Mouse (Mus musculus) limb, embryonic 14.5 days (tissue): ENCODE data around the gene Ankfn1. TPM values are rescaled to one million over a fixed set of nuclear protein-coding genes. Genes with fewer than 3 reads are reported as not detected.
A peak's percentile ranks its signal among the peaks of the same experiment; 100 is the strongest.

ENCODE experiments used
- ATAC-seq: fragments of 200-750 bp; cut with Nextera tagmentation; 2 replicates; pipeline ENCODE4 v1.8.0; 2017; ENCODE audit warnings: low read depth, moderate number of reproducible peaks, moderate TSS enrichment; ENCODE audit not compliant: low FRiP score
- DNase-seq: peaks from one replicate; pipeline ENCODE4 v3.0.0-alpha.2; 2015; ENCODE audit warnings: low spot score
- H3K27ac ChIP-seq: fragments of 300-500 bp; sonication (generic); replicated peaks from 2 replicates; pipeline ENCODE4 v1.5.1; 2014; ENCODE audit warnings: low read depth, mild to moderate bottlenecking, low read length, moderate library complexity, mixed read lengths
- H3K27me3 ChIP-seq: fragments of 300-500 bp; sonication (generic); 2 replicates; pipeline ENCODE4 v1.6.1; 2014; ENCODE audit warnings: low read length, mixed read lengths; ENCODE audit not compliant: control insufficient read depth, insufficient read depth
- H3K36me3 ChIP-seq: fragments of 300-500 bp; sonication (generic); 2 replicates; pipeline ENCODE4 v1.6.1; 2014; ENCODE audit warnings: mild to moderate bottlenecking, low read length, moderate library complexity, mixed read lengths; ENCODE audit not compliant: control insufficient read depth, insufficient read depth
- H3K4me1 ChIP-seq: fragments of 300-500 bp; sonication (generic); 2 replicates; pipeline ENCODE4 v1.6.1; 2014; ENCODE audit warnings: antibody characterized with exemption, low read length, mixed read lengths; ENCODE audit not compliant: control insufficient read depth, insufficient read depth
- H3K4me2 ChIP-seq: fragments of 300-500 bp; sonication (generic); replicated peaks from 2 replicates; pipeline ENCODE4 v1.6.1; 2014; ENCODE audit warnings: low read depth, mild to moderate bottlenecking, low read length, moderate library complexity; ENCODE audit not compliant: severe bottlenecking
- H3K4me3 ChIP-seq: fragments of 300-500 bp; sonication (generic); replicated peaks from 2 replicates; pipeline ENCODE4 v1.5.1; 2014; ENCODE audit warnings: low read length
- H3K9ac ChIP-seq: fragments of 300-500 bp; sonication (generic); 2 replicates; pipeline ENCODE4 v1.6.1; 2014; ENCODE audit warnings: mild to moderate bottlenecking, low read depth, low read length, moderate library complexity; ENCODE audit not compliant: severe bottlenecking
- H3K9me3 ChIP-seq: fragments of 300-500 bp; sonication (generic); 2 replicates; pipeline ENCODE4 v1.6.1; 2016; ENCODE audit warnings: low read length; ENCODE audit not compliant: control insufficient read depth
- POLR2A ChIP-seq: fragments of 200-500 bp; IDR thresholded peaks from 2 replicates; pipeline ENCODE4 v1.8.0; 2012; ENCODE audit warnings: inconsistent platforms, mild to moderate bottlenecking, moderate library complexity, borderline replicate concordance; ENCODE audit not compliant: insufficient read depth, insufficient read length; ENCODE audit errors: extremely low read depth
- WGBS: fragments of 180-500 bp; shearing (Covaris S2); extraction: QIAGEN DNeasy Blood & Tissue Kit; methylation state at CpG from one replicate; pipeline ENCODE4 v1.1.7; 2014; 5-methylcytosine and 5-hydroxymethylcytosine counted together
- polyA plus RNA-seq, 2 experiments: library from polyadenylated mRNA; depleted of rRNA in 1 of 2; stranded (reverse) in 1 of 2; unstranded in 1 of 2; fragments of >200 nt; fragmentation: Nextera tagmentation in 1 of 2; extraction: Ambion mirVana in 1 of 2; gene quantifications; 2 replicates each; pipeline versions ENCODE4 v1.2.1 to v1.2.3; 2012 to 2014

The Ankfn1 gene
- polyA plus RNA-seq, 2 experiments: 0.36 to 0.61 TPM

GRCm38 (mm10) chr11:89448986-89449385 lies 328.5 kb downstream of the Ankfn1 start:
- no peak for TF ChIP-seq POLR2A
- no peak overlapping the region for H3K4me2 ChIP-seq
- H3K4me1 ChIP-seq: peaks cover 27% of the 10 kb centered on the region
- ATAC-seq: no peak
- no peak for DNase-seq
- H3K4me3 ChIP-seq: no peak overlapping the region
- no peaks in the 10 kb centered on the region for H3K36me3 ChIP-seq
- no peaks in the 10 kb centered on the region for H3K9me3 ChIP-seq
- H3K27ac ChIP-seq: no peak overlapping the region
- H3K9ac ChIP-seq: no peak overlapping the region
- H3K27me3 ChIP-seq: no peaks in the 10 kb centered on the region
- WGBS: 91% methylated on average over 6 of the region's 6 CpGs

DNA sequence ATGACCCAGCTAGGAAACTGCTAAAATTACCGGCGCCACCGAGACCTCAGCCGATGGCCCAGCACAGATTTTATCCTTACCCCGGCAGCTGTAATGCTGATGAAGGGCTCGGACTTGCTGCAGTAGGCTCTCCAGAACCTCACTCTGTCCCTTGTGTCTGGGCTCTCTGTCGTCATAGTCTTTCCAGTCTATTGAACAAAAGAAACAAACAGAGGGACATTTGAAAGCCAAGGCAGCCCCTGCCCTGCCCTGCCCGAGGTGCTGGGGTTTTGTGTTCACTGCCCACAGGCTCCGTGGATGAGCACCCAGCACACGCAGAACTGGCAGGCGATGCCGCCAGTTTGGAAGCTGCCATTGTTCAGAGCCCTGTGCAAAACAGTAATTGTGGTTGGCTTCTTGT lies 330.0 kb downstream of the Ankfn1 start:
- H3K4me1 ChIP-seq: peaks cover 24% of the 10 kb centered on the region
- H3K4me3 ChIP-seq: no peak overlapping the region
- H3K27me3 ChIP-seq: no peaks in the 10 kb centered on the region
- 75% methylated on average over 12 of the region's 12 CpGs for WGBS
- no peak for DNase-seq
- no peak overlapping the region for H3K4me2 ChIP-seq
- ATAC-seq: no peak
- H3K9ac ChIP-seq: no peak overlapping the region
- no peaks in the 10 kb centered on the region for H3K9me3 ChIP-seq
- no peak overlapping the region for H3K27ac ChIP-seq
- no peak for TF ChIP-seq POLR2A
- H3K36me3 ChIP-seq: no peaks in the 10 kb centered on the region

- Histone ChIP-seq H3K4me3 (no peak overlapping the region), H3K36me3 (no peaks in the 10 kb centered on the region), H3K27ac (no peak overlapping the region), H3K9ac (no peak overlapping the region), H3K4me1 (no peaks in the 10 kb centered on the region), H3K4me2 (no peak overlapping the region), H3K27me3 (no peaks in the 10 kb centered on the region), H3K9me3 (no peaks in the 10 kb centered on the region)
- DNase-seq (no peak), ATAC-seq (no peak)
- TF ChIP-seq POLR2A: no peak
- WGBS: 74% methylated on average over 6 of the region's 6 CpGs
Measured at GRCm38 (mm10) chr11:89440566-89440965, 336.9 kb downstream of the Ankfn1 start.

- Histone ChIP-seq H3K4me2 (no peak overlapping the region), H3K4me3 (no peak overlapping the region), H3K9me3 (no peaks in the 10 kb centered on the region), H3K27ac (no peak overlapping the region), H3K9ac (no peak overlapping the region), H3K27me3 (no peaks in the 10 kb centered on the region; the same call in 1 of the 2 replicates), H3K4me1 (peaks cover 27% of the 10 kb centered on the region), H3K36me3 (no peaks in the 10 kb centered on the region)
- no peak for DNase-seq
- TF ChIP-seq POLR2A: no peak
- WGBS: 49% methylated on average over 3 of the region's 3 CpGs
- no peak for ATAC-seq
Measured at GRCm38 (mm10) chr11:89424358-89424757, 353.1 kb downstream of the Ankfn1 start.

GRCm38 (mm10) chr11:89422637-89423036 lies 354.8 kb downstream of the Ankfn1 start:
- DNase-seq (peak; percentile 79), ATAC-seq (peak; percentile 69)
- peaks cover 27% of the 10 kb centered on the region for H3K4me1 ChIP-seq
- H3K27me3 ChIP-seq: peaks cover 4% of the 10 kb centered on the region
- 38% methylated on average over 5 of the region's 5 CpGs for WGBS
- H3K4me2 ChIP-seq: no peak overlapping the region
- H3K9me3 ChIP-seq: no peaks in the 10 kb centered on the region
- no peak overlapping the region for H3K9ac ChIP-seq
- no peak for TF ChIP-seq POLR2A
- no peak overlapping the region for H3K4me3 ChIP-seq
- no peak overlapping the region for H3K27ac ChIP-seq
- no peaks in the 10 kb centered on the region for H3K36me3 ChIP-seq

DNA sequence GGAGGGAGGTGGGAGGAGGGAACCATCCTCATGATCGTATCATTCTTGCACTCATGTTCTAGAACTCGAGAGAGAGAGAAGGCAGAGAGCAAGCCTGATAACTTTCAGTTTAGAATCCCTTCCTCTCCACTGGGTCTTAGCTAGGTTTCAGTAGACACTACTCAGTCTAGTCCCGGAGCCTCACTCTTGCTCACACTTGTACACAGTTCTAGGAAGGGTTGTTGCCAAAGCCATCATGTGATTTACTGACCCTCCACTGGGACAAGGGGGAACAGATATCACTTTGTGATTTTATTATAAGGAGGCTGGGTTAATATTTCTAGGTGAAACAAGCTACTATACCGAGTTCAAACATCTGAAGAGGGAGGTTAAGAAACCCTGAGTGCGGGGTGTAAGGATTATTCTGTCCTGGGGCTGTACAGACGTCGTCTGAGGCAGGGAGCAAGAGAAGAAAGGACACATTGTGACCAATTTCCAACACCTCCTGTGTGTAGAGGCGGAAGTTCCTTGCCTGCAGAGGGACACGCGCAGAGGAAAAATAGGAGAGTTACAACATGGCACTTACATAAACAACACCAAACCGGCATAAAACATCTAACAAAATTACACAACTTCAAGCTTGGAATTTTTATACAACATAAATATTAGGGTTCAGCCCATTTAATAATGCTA lies 356.6 kb downstream of the Ankfn1 start:
- Histone ChIP-seq H3K4me3 (no peak overlapping the region), H3K4me1 (peaks cover 27% of the 10 kb centered on the region), H3K27me3 (peaks cover 4% of the 10 kb centered on the region), H3K27ac (peak overlapping the region; percentile 15; the same call in 1 of the 2 replicates), H3K9me3 (no peaks in the 10 kb centered on the region), H3K4me2 (no peak overlapping the region), H3K36me3 (no peaks in the 10 kb centered on the region), H3K9ac (no peak overlapping the region)
- TF ChIP-seq POLR2A: no peak
- no peak for DNase-seq
- 57% methylated on average over 11 of the region's 11 CpGs for WGBS
- ATAC-seq: no peak
